Mouse (Mus musculus): ENCODE measurements around the gene Gprin1. TPM values are rescaled to one million over a fixed set of nuclear protein-coding genes. Genes with fewer than 3 reads are reported as not detected.
A peak's percentile ranks its signal among the peaks of the same experiment; 100 is the strongest.

Gene Gprin1
- polyA plus RNA-seq, 1 experiment, result 0.18 TPM

DNA sequence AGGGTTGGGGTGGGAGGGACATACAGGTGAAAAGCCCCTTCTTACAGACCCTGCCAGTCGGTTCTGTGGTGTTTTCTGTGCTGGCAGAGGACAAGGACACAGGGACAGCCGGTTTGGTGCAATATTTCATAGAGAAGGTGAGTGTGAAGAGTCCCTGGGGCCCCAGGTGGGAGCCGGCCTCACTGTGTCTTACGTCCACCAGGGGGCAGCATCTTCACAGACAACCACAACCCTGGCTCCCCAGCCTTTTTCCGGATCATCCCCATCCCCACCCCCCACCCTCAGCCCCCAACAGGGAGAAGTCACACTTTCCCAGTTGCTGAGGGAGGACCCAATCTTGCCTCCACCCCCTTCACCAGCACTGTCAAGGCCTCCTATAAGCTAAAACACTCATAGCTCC is 32.8 kb downstream of the Gprin1 start:
- H3K4me1 ChIP-seq (ENCODE audit: control insufficient read depth, insufficient read depth, insufficient read length, low read length), result no peaks in the 10 kb centered on the region
- H3K36me3 ChIP-seq (ENCODE audit: control insufficient read depth, insufficient read depth, low read length), result peaks cover 75% of the 10 kb centered on the region
- TF ChIP-seq CTCF (IDR thresholded peaks at IDR 0.05; ENCODE audit: extremely low read depth, insufficient read length, insufficient replicate concordance, low read depth, low read length) (peak; percentile 68), POLR2A (IDR thresholded peaks at IDR 0.05; ENCODE audit: low read depth, low read length) (no peak)
- H3K27me3 ChIP-seq (ENCODE audit: control insufficient read depth, insufficient read depth, low read length), result no peaks in the 10 kb centered on the region
- WGBS, result 7% methylated on average over 5 of the region's 5 CpGs
- no peak overlapping the region for H3K27ac ChIP-seq (ENCODE audit: insufficient read depth, low read depth, low read length)
- H3K4me3 ChIP-seq (ENCODE audit: low read depth, low read length), result no peak overlapping the region

DNA sequence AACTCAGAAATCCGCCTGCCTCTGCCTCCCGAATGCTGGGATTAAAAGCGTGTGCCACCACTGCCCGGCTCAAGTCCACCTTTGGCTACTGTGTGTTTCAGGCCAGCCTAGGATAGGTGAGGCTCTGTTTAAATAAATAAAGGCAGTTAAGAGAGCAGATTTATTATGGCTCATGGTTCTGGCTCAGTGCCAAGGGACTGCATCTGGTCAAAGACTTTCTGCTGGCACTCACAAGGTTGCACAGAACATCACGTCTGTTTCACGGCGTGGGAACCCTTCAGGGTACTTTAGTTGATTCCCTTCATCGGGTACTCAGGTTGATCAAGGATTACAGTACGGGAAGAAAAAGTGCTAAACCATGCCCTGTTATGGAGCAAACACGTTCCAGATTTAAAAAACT is 34.7 kb downstream of the Gprin1 start:
- TF ChIP-seq POLR2A (IDR thresholded peaks at IDR 0.05; ENCODE audit: low read depth, low read length), result no peak
- no peak for TF ChIP-seq CTCF (IDR thresholded peaks at IDR 0.05; ENCODE audit: extremely low read depth, insufficient read length, insufficient replicate concordance, low read depth, low read length)
- Histone ChIP-seq H3K36me3 (ENCODE audit: control insufficient read depth, insufficient read depth, low read length) (peaks cover 60% of the 10 kb centered on the region), H3K27me3 (ENCODE audit: control insufficient read depth, insufficient read depth, low read length) (no peaks in the 10 kb centered on the region), H3K27ac (ENCODE audit: insufficient read depth, low read depth, low read length) (no peak overlapping the region), H3K4me3 (ENCODE audit: low read depth, low read length) (no peak overlapping the region), H3K4me1 (ENCODE audit: control insufficient read depth, insufficient read depth, insufficient read length, low read length) (no peaks in the 10 kb centered on the region)
- 51% methylated on average over 10 of the region's 10 CpGs for WGBS

DNA sequence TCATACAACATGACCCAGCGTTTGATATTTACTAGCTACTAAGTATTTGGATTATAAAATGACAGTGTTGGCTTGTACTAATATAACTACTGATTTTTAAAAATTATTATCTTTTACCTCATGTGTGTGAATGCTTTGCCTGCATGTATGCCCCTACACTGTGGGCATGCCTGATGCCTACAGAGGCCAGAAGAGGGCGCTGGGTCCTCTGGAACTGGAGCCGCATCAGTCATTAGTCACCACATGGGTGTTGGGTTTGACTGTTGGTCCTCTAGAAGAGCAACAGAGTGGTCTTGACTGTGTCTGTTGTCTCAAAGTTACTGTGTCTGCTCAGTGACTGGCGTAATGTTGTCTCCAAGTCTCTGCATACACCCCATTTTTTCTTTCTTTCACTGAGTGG is 35.3 kb downstream of the Gprin1 start:
- WGBS, result 68% methylated on average over 4 of the region's 4 CpGs

DNA sequence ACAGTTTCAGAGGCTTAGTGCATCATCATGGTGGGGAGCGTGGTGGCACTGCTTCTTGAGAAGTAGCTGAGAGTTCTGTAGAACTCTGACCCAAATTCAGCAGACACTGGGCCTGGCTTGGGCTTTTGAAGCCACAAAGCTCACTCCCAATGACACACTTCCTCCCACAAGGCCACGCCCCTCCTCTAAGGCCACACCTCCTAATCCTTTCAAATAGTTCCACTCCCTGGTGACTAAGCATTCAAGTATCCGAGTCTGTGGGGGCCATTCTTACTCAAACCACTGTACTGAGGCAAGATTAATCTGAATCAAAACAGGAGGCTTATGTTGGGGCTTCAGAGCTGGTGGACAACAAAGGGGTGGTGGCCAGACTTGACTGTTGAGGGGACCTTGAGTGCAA is 38.8 kb downstream of the Gprin1 start:
- peaks cover 12% of the 10 kb centered on the region for H3K4me1 ChIP-seq (ENCODE audit: control insufficient read depth, insufficient read depth, insufficient read length, low read length)
- peaks cover 31% of the 10 kb centered on the region for H3K36me3 ChIP-seq (ENCODE audit: control insufficient read depth, insufficient read depth, low read length)
- no peak for TF ChIP-seq CTCF (IDR thresholded peaks at IDR 0.05; ENCODE audit: extremely low read depth, insufficient read length, insufficient replicate concordance, low read depth, low read length)
- no peak for TF ChIP-seq POLR2A (IDR thresholded peaks at IDR 0.05; ENCODE audit: low read depth, low read length)
- no peak overlapping the region for H3K27ac ChIP-seq (ENCODE audit: insufficient read depth, low read depth, low read length)
- no peak overlapping the region for H3K4me3 ChIP-seq (ENCODE audit: low read depth, low read length)
- 87% methylated on average over 3 of the region's 3 CpGs for WGBS
- no peaks in the 10 kb centered on the region for H3K27me3 ChIP-seq (ENCODE audit: control insufficient read depth, insufficient read depth, low read length)

More for the DNA sequence above, 35.3 kb downstream of the Gprin1 start:
- Histone ChIP-seq H3K4me1 (ENCODE audit: control insufficient read depth, insufficient read depth, insufficient read length, low read length) (no peaks in the 10 kb centered on the region; the same call in 1 of the 2 replicates), H3K4me3 (ENCODE audit: low read depth, low read length) (no peak overlapping the region), H3K27ac (ENCODE audit: insufficient read depth, low read depth, low read length) (no peak overlapping the region), H3K36me3 (ENCODE audit: control insufficient read depth, insufficient read depth, low read length) (peaks cover 54% of the 10 kb centered on the region), H3K27me3 (ENCODE audit: control insufficient read depth, insufficient read depth, low read length) (no peaks in the 10 kb centered on the region)
- TF ChIP-seq POLR2A (IDR thresholded peaks at IDR 0.05; ENCODE audit: low read depth, low read length), result no peak
- TF ChIP-seq CTCF (IDR thresholded peaks at IDR 0.05; ENCODE audit: extremely low read depth, insufficient read length, insufficient replicate concordance, low read depth, low read length), result no peak

DNA sequence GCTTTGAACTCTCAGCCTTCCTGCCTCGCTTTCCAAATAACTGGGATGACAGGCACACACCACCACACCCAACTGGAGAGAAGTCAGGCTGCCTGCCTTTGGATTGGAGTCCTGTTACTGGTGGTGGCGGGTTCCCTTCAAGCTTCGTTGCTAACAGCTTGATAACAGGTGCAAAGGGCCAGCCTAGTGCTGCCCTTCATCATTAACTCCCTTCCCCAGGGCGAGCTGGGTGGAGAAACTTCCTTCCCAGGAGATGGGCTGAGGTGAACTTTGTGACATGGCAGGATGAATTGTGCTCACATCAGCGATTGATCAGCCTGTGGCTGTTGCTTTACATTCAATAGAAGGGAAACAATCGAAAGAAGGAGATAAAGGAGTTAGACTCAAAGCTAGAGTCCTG is 44.8 kb downstream of the Gprin1 start:
- Histone ChIP-seq H3K27me3 (ENCODE audit: control insufficient read depth, insufficient read depth, low read length) (no peaks in the 10 kb centered on the region), H3K4me1 (ENCODE audit: control insufficient read depth, insufficient read depth, insufficient read length, low read length) (peaks cover 30% of the 10 kb centered on the region), H3K36me3 (ENCODE audit: control insufficient read depth, insufficient read depth, low read length) (peaks cover 10% of the 10 kb centered on the region), H3K4me3 (ENCODE audit: low read depth, low read length) (no peak overlapping the region), H3K27ac (ENCODE audit: insufficient read depth, low read depth, low read length) (peak overlapping the region; percentile 93)
- WGBS, result 19% methylated on average over 6 of the region's 6 CpGs
- TF ChIP-seq POLR2A (IDR thresholded peaks at IDR 0.05; ENCODE audit: low read depth, low read length), result no peak; the same call in 1 of the 2 replicates

DNA sequence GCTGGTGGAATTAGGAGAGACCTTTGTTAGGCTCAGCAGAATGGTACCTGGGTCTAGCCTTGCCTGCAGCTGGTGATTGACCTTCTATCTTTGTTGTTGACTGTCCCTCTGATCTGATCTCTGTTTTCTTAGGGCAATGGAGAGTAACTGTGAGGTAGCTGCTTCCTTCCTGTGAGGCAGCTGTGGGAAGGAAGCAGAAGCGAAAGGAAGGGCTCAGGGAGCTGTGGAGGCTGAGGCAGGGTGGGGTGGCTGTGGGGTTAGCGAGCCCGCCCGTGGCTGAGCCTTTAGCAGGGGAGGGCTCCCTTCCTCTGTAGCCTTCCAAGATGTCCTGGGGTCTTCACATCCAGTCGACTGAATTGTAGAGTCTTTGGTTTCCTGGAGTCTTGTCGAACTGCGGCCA is 47.2 kb downstream of the Gprin1 start:
- H3K27ac ChIP-seq (ENCODE audit: insufficient read depth, low read depth, low read length), result peak overlapping the region; percentile 93

DNA sequence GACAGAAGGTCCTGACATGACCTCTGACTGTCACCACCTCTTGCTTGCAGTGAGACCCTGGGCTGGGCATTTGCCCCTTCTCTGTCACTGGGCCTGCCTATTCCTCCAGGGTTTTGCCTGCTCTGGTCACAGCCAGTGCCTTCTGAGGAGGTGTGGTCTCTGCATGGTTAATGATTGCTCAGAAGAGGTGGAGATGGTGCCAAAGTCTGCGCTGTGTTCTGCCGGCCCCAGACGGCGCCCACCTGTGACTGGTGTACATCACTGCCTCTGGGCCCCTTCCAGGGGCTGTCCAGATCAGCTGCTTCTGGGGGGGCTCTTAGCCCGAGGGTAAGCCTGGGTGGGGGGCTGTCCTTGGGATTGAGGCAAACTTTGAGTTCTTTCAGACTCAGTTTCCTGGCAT is 48.4 kb downstream of the Gprin1 start, which contains the start of gene Cdhr2:
TSS of gene Cdhr2 (plus strand) at position 219 of the 400 bp plus-strand sequence.
- Histone ChIP-seq H3K27ac (ENCODE audit: insufficient read depth, low read depth, low read length) (peak within 1 kb of the TSS; percentile 93), H3K4me3 (ENCODE audit: low read depth, low read length) (peak within 1 kb of the TSS; percentile 80), H3K27me3 (ENCODE audit: control insufficient read depth, insufficient read depth, low read length) (no peaks in the 10 kb centered on the region), H3K4me1 (ENCODE audit: control insufficient read depth, insufficient read depth, insufficient read length, low read length) (peaks cover 18% of the 10 kb centered on the region), H3K36me3 (ENCODE audit: control insufficient read depth, insufficient read depth, low read length) (0 out of 2 replicates have a peak, but pooled peaks cover 2% of the 10 kb centered on the region)
- TF ChIP-seq POLR2A (IDR thresholded peaks at IDR 0.05; ENCODE audit: low read depth, low read length) (peak; percentile 82; the same call in 1 of the 2 replicates), CTCF (IDR thresholded peaks at IDR 0.05; ENCODE audit: extremely low read depth, insufficient read length, insufficient replicate concordance, low read depth, low read length) (no peak)
- 34% methylated on average over 5 of the region's 5 CpGs for WGBS

More for the DNA sequence above, 47.2 kb downstream of the Gprin1 start:
- H3K36me3 ChIP-seq (ENCODE audit: control insufficient read depth, insufficient read depth, low read length), result peaks cover 9% of the 10 kb centered on the region
- H3K27me3 ChIP-seq (ENCODE audit: control insufficient read depth, insufficient read depth, low read length), result no peaks in the 10 kb centered on the region
- WGBS, result 43% methylated on average over 7 of the region's 7 CpGs
- peak overlapping the region; percentile 80 for H3K4me3 ChIP-seq (ENCODE audit: low read depth, low read length)
- peaks cover 24% of the 10 kb centered on the region for H3K4me1 ChIP-seq (ENCODE audit: control insufficient read depth, insufficient read depth, insufficient read length, low read length)
- TF ChIP-seq CTCF (IDR thresholded peaks at IDR 0.05; ENCODE audit: extremely low read depth, insufficient read length, insufficient replicate concordance, low read depth, low read length) (no peak), POLR2A (IDR thresholded peaks at IDR 0.05; ENCODE audit: low read depth, low read length) (no peak)
